Mouse (Mus musculus) heart, postnatal 4 days (tissue): Measurements from ENCODE around the gene Mrps35. TPM values are rescaled to one million over a fixed set of nuclear protein-coding genes. Genes with fewer than 3 reads are reported as not detected.
A peak's percentile ranks its signal among the peaks of the same experiment; 100 is the strongest.

Experiments used
- DNase-seq: peaks from one replicate; pipeline ENCODE4 v3.0.0; 2021
- total RNA-seq, 2 experiments: library from RNA; stranded (reverse); gene quantifications; 2 replicates each; pipeline ENCODE4 v1.2.3; 2021

The Mrps35 gene
- total RNA-seq, 2 experiments from 2014 or later: 145 to 147 TPM

- DNase-seq: no peak
These were observed 12.3 kb upstream of the Mrps35 start for GRCm38 (mm10) chr6:147030096-147030885.

DNA sequence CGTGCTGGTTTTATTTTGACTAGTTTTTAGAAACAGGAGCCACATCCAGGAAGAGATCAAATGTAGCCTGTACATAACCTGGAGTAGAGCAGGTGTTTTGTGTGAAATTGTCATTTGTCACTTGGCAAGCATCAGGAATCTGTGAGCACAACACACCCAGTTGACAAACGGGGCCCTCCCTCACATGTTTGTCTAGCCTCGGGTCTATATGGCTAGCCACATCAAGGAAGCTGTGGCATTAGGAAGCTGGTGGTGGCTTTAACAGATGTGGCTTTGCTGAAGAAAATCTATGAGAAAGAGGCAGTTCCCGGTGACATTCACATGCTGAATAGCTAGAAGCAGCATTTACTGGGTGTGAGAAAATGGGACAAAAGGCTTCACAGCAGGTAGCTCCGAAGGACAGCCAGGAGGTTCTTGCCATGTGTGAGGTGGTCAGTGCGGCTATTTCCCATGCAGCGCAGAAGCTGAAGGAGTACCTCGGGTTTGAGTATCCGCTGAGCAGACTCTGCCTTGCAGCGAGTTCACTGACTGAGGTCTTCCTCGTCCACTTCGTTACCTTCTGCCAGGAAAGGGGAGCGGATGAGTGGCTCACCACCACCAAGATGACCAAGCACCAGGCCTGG is 10.2 kb upstream of the Mrps35 start, which contains the start of gene Rep15:
Gene Rep15, plus strand, starts transcription at position 282 of the 623 bp plus-strand sequence.
- DNase-seq: no peak

DNA sequence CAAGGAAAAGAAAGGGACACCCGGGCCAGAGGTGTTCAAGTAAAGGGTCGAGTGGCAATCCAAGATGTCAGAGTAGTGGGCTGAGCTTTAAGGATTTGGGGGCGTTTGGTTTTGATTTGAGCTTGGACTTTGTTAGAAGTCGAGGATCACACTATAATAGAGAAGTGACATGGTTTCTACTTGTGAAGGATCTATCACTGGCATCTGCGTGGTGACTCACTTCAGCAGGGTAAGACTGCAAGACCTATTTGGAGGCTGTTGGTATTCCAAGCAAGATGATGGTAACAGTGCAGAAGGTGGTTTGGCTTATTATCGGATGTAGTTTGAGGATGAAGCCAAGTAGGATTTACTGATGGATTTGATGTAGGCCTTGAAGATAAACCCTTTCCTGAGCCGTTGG is 1.1 kb downstream of the Mrps35 start:
- DNase-seq: no peak

- DNase-seq: no peak
These were observed 6.8 kb downstream of the Mrps35 start for GRCm38 (mm10) chr6:147049239-147049805.

DNA sequence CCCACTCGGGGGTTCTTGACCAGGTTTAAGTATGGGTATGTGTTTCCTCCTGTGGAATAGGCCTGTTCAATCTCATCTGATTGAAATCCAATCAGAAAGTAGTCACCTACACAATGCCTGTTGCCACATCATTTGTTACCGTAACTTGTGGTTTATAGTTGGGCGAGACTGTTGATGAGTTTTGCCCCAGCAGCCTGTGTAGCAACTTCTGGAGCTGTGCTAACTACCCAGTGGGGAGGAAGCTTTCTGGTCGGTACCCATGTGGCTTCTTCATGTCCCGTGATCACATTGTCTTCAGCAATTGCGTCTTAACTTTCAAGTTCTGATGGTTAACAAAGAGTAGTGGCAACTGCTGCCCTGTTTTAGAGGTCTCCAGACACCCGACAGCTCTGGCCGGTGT is 9.1 kb downstream of the Mrps35 start:
- no peak for DNase-seq

DNA sequence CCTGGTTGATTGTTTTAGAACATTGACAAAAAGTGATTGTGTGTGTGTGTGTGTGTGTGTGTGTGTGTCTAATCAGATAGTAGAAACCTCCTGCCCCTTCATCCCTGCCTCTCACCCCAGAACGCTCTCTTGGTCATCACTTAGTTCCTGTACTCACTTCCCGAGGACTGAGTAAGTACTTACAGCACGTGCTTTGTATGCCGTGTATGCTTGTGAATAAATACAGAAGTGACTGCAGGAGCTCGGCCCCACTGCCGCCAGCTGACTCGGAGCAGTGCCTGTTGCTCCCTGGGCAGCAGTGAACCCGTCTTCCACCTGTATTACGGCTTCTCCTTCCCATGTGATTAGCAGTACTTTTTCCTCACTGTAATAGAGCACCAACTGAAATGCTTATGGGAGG is 9.9 kb downstream of the Mrps35 start:
- DNase-seq: no peak

DNA sequence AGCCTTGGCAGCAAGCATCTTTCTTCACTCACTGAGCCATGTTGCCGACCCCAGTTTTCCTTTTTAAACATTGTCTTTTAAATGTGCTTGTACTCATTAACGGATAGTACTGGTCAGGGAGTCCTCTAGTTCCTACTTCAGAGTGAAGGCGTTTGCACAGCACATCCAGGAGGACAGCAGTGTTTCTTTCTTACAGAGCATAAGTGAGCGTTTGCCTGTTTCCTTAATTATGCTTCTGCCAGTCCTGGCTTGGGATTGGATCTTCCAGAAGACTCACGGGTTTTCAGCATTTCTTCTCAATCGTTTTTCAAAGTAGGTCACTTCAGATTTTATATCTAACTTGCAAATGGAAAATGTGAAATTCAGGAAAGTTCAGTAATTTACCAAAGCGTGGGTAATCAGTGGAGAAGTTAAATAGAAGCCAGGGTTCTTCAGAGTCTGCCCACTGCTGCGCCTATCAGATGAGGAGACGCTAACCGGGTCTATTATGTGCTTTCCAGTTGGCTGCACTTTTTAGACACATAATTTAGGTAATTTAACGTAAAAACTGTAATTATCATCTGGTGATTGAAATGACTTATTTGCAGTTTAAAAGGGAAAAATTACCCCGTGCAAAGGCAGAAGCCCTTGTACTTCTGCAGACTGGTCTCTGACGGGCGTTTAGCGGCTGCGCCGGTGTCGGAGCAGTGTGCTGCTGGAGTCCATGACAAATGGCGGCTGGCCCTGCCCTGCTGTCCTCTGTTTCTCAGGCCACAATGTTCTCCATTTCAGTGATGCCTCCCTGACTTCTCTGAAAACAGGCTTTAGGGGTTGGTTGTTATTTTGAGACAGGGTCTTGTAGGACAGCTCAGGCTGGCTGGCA is 11.5 kb downstream of the Mrps35 start:
- DNase-seq: no peak

GRCm38 (mm10) chr6:147055374-147055977 is 12.9 kb downstream of the Mrps35 start:
- DNase-seq: no peak

DNA sequence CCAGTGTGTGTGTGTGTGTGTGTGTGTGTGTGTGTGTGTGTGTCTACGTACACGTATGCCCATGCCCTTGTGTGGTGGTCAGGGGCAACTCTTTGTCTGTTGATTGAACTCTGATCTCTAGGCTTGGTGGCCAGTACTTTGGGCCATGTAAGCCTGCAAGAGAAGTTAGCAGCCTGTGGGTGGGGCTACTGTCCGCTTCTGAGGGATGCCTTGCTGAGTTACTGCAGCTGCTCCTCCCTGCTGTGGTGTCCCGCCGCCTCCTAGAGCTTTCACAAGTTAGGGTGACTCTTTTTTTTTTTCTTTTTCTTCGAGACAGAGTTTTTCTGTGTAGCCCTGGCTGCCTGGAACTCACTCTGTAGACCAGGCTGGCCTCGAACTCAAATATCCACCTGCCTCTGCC is 16.8 kb downstream of the Mrps35 start:
- peak; percentile 34 for DNase-seq

- no peak for DNase-seq
These were observed 19.1 kb downstream of the Mrps35 start for GRCm38 (mm10) chr6:147061630-147062029.

DNA sequence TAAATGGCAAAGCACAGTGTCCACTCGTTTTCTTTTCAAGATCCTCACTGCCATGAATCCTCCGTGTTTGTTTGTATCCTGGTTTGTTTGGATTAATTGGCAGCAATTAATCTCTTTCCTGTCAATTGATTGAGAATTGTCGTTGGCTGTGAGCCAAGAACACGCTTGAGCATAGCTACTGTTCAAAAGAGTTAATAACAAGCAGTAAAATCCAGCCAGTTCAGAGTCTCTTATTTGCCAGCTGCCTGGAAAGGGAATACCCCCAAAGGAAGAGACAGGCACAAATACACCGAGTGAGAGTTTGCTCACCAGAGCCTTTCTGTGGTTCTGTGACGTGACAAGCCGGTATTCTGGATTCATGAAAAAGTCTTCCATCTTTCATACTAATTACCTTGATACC is 19.5 kb downstream of the Mrps35 start:
- DNase-seq: no peak

- no peak for DNase-seq
These were observed 20.1 kb downstream of the Mrps35 start for GRCm38 (mm10) chr6:147062694-147063093.

GRCm38 (mm10) chr6:147064226-147064943 is 21.8 kb downstream of the Mrps35 start:
- no peak for DNase-seq

DNA sequence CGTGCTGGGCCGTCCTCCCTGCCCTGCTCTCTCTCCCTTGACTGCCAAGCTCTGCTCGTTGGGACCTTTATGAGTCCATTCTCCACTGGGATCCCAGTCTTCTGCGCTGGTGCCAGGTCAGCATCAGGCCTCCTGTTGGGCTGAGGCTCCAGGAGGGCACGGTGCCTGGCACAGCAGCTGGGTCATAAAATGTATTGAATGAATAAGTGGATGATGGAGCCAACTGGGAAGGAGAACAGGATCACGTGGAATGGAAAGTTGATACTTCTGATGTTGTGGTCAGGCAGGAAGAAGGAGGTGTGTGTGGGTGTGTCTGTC is 22.3 kb downstream of the Mrps35 start:
- no peak for DNase-seq

DNA sequence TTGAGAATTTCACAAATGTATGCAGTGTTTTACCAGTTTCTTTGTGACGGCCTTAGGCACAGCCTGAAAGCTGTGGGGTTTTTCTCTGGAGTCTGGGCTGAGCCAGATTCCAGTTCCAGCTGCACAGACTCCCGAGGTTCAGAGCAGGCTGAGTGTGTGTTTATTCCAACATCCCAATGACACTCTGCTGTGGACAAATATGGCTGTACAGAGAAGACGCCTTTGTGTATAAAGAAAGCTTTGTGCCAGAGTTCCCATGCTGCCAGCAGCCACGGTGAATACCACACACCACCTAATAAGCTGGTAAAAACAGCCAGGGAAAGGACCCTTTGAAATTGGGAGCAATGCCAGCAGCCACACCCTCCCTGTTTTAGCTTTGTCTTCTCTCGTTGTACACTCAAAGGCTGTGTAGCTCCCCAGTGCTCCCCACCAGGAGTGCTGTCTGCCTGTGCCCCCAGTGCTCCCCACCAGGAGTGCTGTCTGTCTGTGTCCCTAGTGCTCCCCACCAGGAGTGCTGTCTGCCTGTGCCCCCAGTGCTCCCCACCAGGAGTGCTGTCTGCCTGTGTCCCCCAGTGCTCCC is 33.3 kb downstream of the Mrps35 start:
- no peak for DNase-seq

GRCm38 (mm10) chr6:147076878-147077277 is 34.3 kb downstream of the Mrps35 start:
- no peak for DNase-seq

DNA sequence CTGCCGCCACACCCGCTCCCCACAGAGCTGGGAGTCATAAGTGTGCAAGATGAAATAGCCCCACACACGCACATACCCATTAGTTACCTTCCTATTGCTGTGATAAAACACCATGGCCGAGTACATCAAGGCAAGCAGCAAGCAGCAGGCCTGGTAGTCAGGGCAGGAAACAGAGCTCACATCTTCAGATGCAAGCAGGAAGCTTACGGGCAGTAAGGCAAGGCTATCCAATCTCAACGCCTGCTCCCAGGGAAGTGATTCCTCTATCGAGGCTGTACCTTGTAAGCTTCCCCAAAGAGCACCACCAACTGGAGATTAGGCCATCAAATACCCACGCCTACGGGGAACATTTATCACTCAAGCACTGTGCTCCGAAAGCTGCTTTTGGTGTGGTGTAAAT is 37.4 kb downstream of the Mrps35 start:
- DNase-seq: no peak

GRCm38 (mm10) chr6:147085398-147086040 is 43.0 kb downstream of the Mrps35 start:
- no peak for DNase-seq

DNA sequence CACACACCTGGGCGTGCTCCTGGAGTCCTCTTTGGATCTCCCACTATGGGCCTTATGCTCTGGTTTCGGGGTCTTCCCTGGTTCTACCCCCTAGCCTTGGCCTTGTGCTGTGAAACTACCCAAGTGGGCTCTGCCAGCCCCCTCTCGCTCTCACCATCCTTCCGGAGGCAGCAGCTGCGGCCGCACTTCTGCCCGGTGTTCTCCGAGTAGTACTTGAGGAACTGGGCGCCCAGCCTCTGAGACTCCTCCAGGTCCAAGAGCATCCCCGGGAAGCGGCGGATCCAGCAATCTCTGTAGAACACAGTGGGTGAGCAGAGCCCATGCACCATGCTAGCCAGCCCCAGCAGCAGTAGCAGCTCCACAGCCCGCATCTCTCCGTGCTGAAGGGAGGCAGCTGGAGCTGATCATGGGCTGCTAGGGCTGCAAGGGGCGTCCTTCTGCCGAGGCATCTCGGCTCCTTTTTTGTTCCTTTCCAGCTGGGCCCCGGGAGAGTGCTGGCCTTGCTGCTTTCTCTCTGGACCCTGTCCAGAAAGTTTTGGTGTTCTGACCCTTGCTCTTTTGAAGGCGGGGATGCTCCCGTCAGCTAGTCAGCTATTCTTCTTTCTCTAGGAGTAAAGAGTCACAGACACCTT is 44.1 kb downstream of the Mrps35 start, which contains the start of gene Mansc4:
Gene Mansc4, minus strand, starts transcription at position 439 of the 632 bp plus-strand sequence.
- peak; percentile 68 for DNase-seq

- no peak for DNase-seq
These were observed 45.2 kb downstream of the Mrps35 start for GRCm38 (mm10) chr6:147087736-147088135.
